Mouse (Mus musculus): ENCODE results near the gene Zp2.

- TF ChIP-seq EP300 (IDR thresholded peaks at IDR 0.05; ENCODE audit: low read depth): no peak
- no peak for TF ChIP-seq CTCF (IDR thresholded peaks at IDR 0.05; ENCODE audit: low read depth)
These were observed 18.0 kb downstream of the Zp2 start for GRCm38 (mm10) chr7:120126976-120127685.

Data from heart, postnatal 0 days (tissue).